Mouse (Mus musculus) liver, postnatal 0 days (tissue): ENCODE measurements around the gene Gm20390. TPM values are rescaled to one million over a fixed set of nuclear protein-coding genes. Genes with fewer than 3 reads are reported as not detected.

Experiments used
- ATAC-seq: fragments of 200-750 bp; cut with Nextera tagmentation; 2 replicates; pipeline ENCODE4 v1.8.0; 2017; ENCODE audit warnings: mild to moderate bottlenecking, moderate library complexity
- DNase-seq: peaks from one replicate; pipeline ENCODE4 v3.0.0-alpha.2; 2016
- H3K27ac ChIP-seq: fragments of 300-500 bp; sonication (generic); 2 replicates; pipeline ENCODE4 v1.5.1; 2014; ENCODE audit warnings: antibody characterized with exemption, moderate library complexity, mild to moderate bottlenecking, low read depth
- H3K27me3 ChIP-seq: fragments of 300-500 bp; sonication (generic); 2 replicates; pipeline ENCODE4 v1.6.1; 2014; ENCODE audit warnings: low read length, control low read depth, mixed read lengths; ENCODE audit not compliant: insufficient read depth
- H3K36me3 ChIP-seq: fragments of 300-500 bp; sonication (generic); replicated peaks from 2 replicates; pipeline ENCODE4 v1.6.1; 2014; ENCODE audit warnings: mild to moderate bottlenecking, control low read depth, low read length, moderate library complexity, mixed read lengths; ENCODE audit not compliant: insufficient read depth
- H3K4me1 ChIP-seq: fragments of 300-500 bp; sonication (generic); 2 replicates; pipeline ENCODE4 v1.6.1; 2014; ENCODE audit warnings: antibody characterized with exemption, mild to moderate bottlenecking, control low read depth; ENCODE audit not compliant: insufficient read depth
- H3K4me2 ChIP-seq: fragments of 300-500 bp; sonication (generic); 2 replicates; pipeline ENCODE4 v1.6.1; 2014; ENCODE audit warnings: low read depth, mild to moderate bottlenecking, low read length, moderate library complexity, mixed read lengths
- H3K4me3 ChIP-seq: fragments of 300-500 bp; sonication (generic); 2 replicates; pipeline ENCODE4 v1.5.1; 2014; ENCODE audit warnings: low read depth, low read length
- H3K9ac ChIP-seq: fragments of 300-500 bp; sonication (generic); replicated peaks from 2 replicates; pipeline ENCODE4 v1.6.1; 2014; ENCODE audit warnings: mild to moderate bottlenecking, moderate library complexity
- H3K9me3 ChIP-seq: fragments of 300-500 bp; sonication (generic); 2 replicates; pipeline ENCODE4 v1.6.1; 2016; ENCODE audit warnings: mild to moderate bottlenecking, control low read depth, low read length, mixed read lengths
- CTCF ChIP-seq: sonication (generic); IDR thresholded peaks from 2 replicates; pipeline ENCODE4 v1.5.1; 2016; ENCODE audit warnings: antibody characterized with exemption, low read depth
- EP300 ChIP-seq: IDR thresholded peaks from 2 replicates; pipeline ENCODE4 v1.6.1; 2016; ENCODE audit warnings: antibody characterized with exemption, low read depth, mild to moderate bottlenecking
- WGBS: fragments of 180-500 bp; shearing (Covaris S2); extraction: QIAGEN DNeasy Blood & Tissue Kit; methylation state at CpG from one replicate; pipeline ENCODE4 v1.1.7; 2014; ENCODE audit not compliant: insufficient replicate concordance; 5-methylcytosine and 5-hydroxymethylcytosine counted together
- polyA plus RNA-seq: library from polyadenylated mRNA; unstranded; fragments of >200 nt; fragmentation: Nextera tagmentation; extraction: Ambion mirVana; gene quantifications from 2 replicates; pipeline ENCODE4 v1.2.1, GENCODE M21; 2015

Gm20390 gene
- polyA plus RNA-seq, 1 experiment from 2014 or later, result 158 TPM

DNA sequence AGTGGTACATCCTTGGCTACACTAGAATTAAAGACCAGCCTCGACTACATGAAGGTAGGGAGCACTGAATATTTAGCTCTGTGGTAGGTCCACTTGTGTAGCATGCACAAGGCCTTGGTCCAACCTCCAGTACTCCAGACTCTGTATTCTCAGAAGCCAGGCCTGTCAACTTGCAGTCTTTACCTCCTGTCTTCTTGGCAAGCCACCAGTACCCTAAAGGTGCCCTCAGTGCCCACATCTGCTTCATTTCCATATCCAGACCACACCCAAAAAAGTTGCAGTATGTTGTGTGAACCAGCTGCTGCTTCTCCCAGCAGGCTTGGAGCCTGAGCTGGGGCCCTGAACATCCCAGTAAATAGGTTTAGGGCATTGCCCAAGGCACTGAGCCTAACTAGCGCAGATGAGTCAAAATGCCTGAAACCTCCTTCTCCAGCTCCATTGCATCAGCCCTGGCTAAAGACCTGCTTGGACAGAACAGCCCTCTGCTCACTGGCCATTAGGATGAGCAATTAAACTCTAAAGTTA, 11.0 kb downstream of the Gm20390 start:
- H3K9ac ChIP-seq, result no peak overlapping the region
- no peak overlapping the region for H3K4me3 ChIP-seq
- peaks cover 26% of the 10 kb centered on the region for H3K4me1 ChIP-seq
- H3K9me3 ChIP-seq, result no peaks in the 10 kb centered on the region
- no peak for ATAC-seq
- WGBS, result 81% methylated on average over 2 of the region's 2 CpGs
- no peak for TF ChIP-seq CTCF
- TF ChIP-seq EP300, result no peak
- no peaks in the 10 kb centered on the region for H3K27me3 ChIP-seq
- peaks cover 21% of the 10 kb centered on the region for H3K36me3 ChIP-seq
- DNase-seq, result no peak
- no peak overlapping the region for H3K27ac ChIP-seq
- H3K4me2 ChIP-seq, result no peak overlapping the region

GRCm38 (mm10) chr11:93956159-93956558, 11.9 kb downstream of the Gm20390 start, which contains the start of gene Nme2:
Gene Nme2, minus strand, starts transcription at chr11:93956259.
- Histone ChIP-seq H3K36me3 (peaks cover 21% of the 10 kb centered on the region), H3K4me3 (peak within 1 kb of the TSS; percentile 74), H3K4me2 (peak within 1 kb of the TSS; percentile 92), H3K9ac (peak within 1 kb of the TSS; percentile 75), H3K4me1 (peaks cover 26% of the 10 kb centered on the region), H3K27me3 (no peaks in the 10 kb centered on the region), H3K27ac (peak within 1 kb of the TSS; percentile 88), H3K9me3 (no peaks in the 10 kb centered on the region)
- ATAC-seq (peak; percentile 4), DNase-seq (no peak)
- WGBS, result 2% methylated on average over 6 of the region's 6 CpGs
- TF ChIP-seq CTCF (no peak), EP300 (no peak)

- H3K27ac ChIP-seq, result peak overlapping the region; percentile 88
These were observed 12.6 kb downstream of the Gm20390 start for GRCm38 (mm10) chr11:93955256-93956150.

DNA sequence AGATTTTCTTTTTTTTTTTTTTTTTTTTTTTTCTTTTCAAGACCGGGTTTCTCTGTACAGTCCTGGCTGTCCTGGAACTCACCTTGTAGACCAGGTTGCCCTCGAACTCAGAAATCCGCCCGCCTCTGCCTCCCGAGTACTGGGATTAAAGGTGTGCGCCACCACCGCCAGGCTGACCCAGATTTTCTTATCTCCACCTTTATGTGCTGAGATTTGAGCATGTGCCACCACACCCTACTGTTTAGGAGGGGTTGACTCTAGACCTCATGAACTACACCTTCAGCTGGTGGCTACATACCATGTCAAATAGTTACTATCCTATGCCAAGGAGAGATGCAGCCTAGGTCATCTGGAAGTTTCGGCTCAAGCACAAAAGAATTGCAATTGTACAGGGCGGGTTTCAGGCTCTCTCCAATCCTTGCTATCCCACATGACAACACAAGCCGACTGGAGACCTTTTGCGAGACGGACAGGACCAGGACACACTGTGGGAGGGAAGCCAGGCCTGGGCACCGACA, 13.3 kb downstream of the Gm20390 start:
- DNase-seq (no peak), ATAC-seq (peak; percentile 11)
- 25% methylated on average over 13 of the region's 13 CpGs for WGBS

More at GRCm38 (mm10) chr11:93955256-93956150, 12.6 kb downstream of the Gm20390 start:
- TF ChIP-seq EP300 (no peak), CTCF (peak; percentile 40; the same call in 1 of the 2 replicates)
- Histone ChIP-seq H3K4me1 (peaks cover 29% of the 10 kb centered on the region), H3K4me3 (peak overlapping the region; percentile 74), H3K36me3 (peaks cover 27% of the 10 kb centered on the region), H3K27me3 (no peaks in the 10 kb centered on the region), H3K9me3 (no peaks in the 10 kb centered on the region), H3K9ac (peak overlapping the region; percentile 75), H3K4me2 (peak overlapping the region; percentile 92)
- peak; percentile 94 for ATAC-seq
- peak; percentile 91 for DNase-seq
- WGBS, result under 1% methylated on average over 58 of the region's 67 CpGs

GRCm38 (mm10) chr11:93952376-93952775, 15.7 kb downstream of the Gm20390 start:
- no peak overlapping the region; the same call in 1 of the 2 replicates for H3K9ac ChIP-seq
- TF ChIP-seq CTCF (no peak), EP300 (no peak)
- H3K9me3 ChIP-seq, result no peaks in the 10 kb centered on the region
- 66% methylated on average over 5 of the region's 5 CpGs for WGBS
- H3K4me2 ChIP-seq, result peak overlapping the region; percentile 29; the same call in 1 of the 2 replicates
- H3K27me3 ChIP-seq, result no peaks in the 10 kb centered on the region
- H3K4me3 ChIP-seq, result no peak overlapping the region
- H3K4me1 ChIP-seq, result peaks cover 29% of the 10 kb centered on the region
- no peak for ATAC-seq
- no peak for DNase-seq
- peak overlapping the region; percentile 45; the same call in 1 of the 2 replicates for H3K27ac ChIP-seq
- peaks cover 16% of the 10 kb centered on the region; the same call in 1 of the 2 replicates for H3K36me3 ChIP-seq

More for the DNA sequence above, 13.3 kb downstream of the Gm20390 start:
- H3K27me3 ChIP-seq, result no peaks in the 10 kb centered on the region
- peaks cover 29% of the 10 kb centered on the region for H3K4me1 ChIP-seq
- H3K9ac ChIP-seq, result peak overlapping the region; percentile 75
- peak overlapping the region; percentile 74 for H3K4me3 ChIP-seq
- H3K9me3 ChIP-seq, result no peaks in the 10 kb centered on the region
- peak overlapping the region; percentile 92 for H3K4me2 ChIP-seq
- no peak for TF ChIP-seq CTCF
- TF ChIP-seq EP300, result no peak
- peaks cover 24% of the 10 kb centered on the region for H3K36me3 ChIP-seq
- peak overlapping the region; percentile 88 for H3K27ac ChIP-seq

DNA sequence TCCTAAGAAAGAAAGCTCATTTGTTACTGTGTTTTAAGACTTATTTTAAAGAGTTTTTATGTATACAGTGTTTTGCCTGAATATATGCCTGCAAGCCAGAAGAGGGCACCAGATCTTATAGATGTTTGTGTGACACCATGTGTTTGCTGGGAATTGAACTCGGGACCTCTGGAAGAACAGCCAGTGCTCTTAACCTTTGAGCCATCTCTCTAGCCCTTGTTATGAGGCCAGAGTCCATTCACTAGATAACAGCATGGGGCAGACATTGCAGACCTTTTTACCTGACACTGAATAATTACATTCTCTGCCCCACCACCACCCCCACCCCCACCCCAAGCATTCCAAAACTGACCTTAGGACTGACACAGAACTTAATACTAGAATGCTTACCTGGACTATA, 18.0 kb downstream of the Gm20390 start:
- Histone ChIP-seq H3K4me2 (no peak overlapping the region), H3K4me3 (no peak overlapping the region), H3K36me3 (peaks cover 16% of the 10 kb centered on the region; the same call in 1 of the 2 replicates), H3K9me3 (no peaks in the 10 kb centered on the region), H3K9ac (no peak overlapping the region), H3K27me3 (no peaks in the 10 kb centered on the region), H3K27ac (no peak overlapping the region), H3K4me1 (peaks cover 19% of the 10 kb centered on the region)
- DNase-seq (no peak), ATAC-seq (peak; percentile 54)
- no peak for TF ChIP-seq CTCF
- TF ChIP-seq EP300, result no peak
- WGBS, result 54% methylated on average over 1 of the region's 1 CpGs
